Mouse (Mus musculus): ENCODE measurements at regions not wholly inside any gene's neighbourhood (a gene's known extent, or its start where the extent isn't known, plus 50 kb on each side); places are given as distances from the start of the nearest gene placed in this dataset.

- no peak for DNase-seq (ENCODE audit: extremely low read depth)
- H3K27ac ChIP-seq (ENCODE audit: insufficient read depth, low read depth): no peak overlapping the region
- H3K9me3 ChIP-seq (replicated peaks; ENCODE audit: low read length): peaks cover 3% of the 10 kb centered on the region
- H3K36me3 ChIP-seq (replicated peaks in 1 of 2; ENCODE audit: control insufficient read depth in 1 of 2, insufficient read depth in 1 of 2, low read length in 1 of 2): no peaks in the 10 kb centered on the region
- no peak overlapping the region for H3K9ac ChIP-seq (ENCODE audit: insufficient read depth, low read depth)
- in situ Hi-C loops (cut with MboI; ENCODE audit: low pct_ligation_motif_present, low pct_unique_long_range_greater_than_20kb, low sequenced_read_pairs): no loop called here
- dilution Hi-C loops (cut with MboI; ENCODE audit: extremely low pct_ligation_motif_present, extremely low pct_unique_long_range_greater_than_20kb, low sequenced_read_pairs): no loop called here
- H3K79me2 ChIP-seq (replicated peaks; ENCODE audit: control insufficient read depth, extremely low read depth, insufficient read depth, poor library complexity, severe bottlenecking): no peaks in the 10 kb centered on the region
- peak; percentile 91 for TF ChIP-seq MAFK (IDR thresholded peaks at IDR 0.05; ENCODE audit: insufficient replicate concordance, low read length)
- TF ChIP-seq ZKSCAN1 (IDR thresholded peaks at IDR 0.05; ENCODE audit: borderline replicate concordance, low read depth, low read length): no peak
- no peak overlapping the region for H3K4me2 ChIP-seq (ENCODE audit: insufficient read depth, low read depth, poor library complexity, severe bottlenecking)
- H3K27me3 ChIP-seq (replicated peaks): no peaks in the 10 kb centered on the region
- no peak overlapping the region for H3K4me3 ChIP-seq (replicated peaks in 1 of 3; ENCODE audit: low read depth in 2 of 3, low read length in 2 of 3, poor library complexity in 1 of 3)
- peaks cover 4 to 8% of the 10 kb centered on the region in 2 experiments; a peak in 2 of 4 replicates for H3K4me1 ChIP-seq (ENCODE audit: control insufficient read depth in 1 of 2, insufficient read depth in 2 of 2)
Observed at GRCm38 (mm10) chr14:72899630-72900029, 149.3 kb downstream of the Cysltr2 start.

DNA sequence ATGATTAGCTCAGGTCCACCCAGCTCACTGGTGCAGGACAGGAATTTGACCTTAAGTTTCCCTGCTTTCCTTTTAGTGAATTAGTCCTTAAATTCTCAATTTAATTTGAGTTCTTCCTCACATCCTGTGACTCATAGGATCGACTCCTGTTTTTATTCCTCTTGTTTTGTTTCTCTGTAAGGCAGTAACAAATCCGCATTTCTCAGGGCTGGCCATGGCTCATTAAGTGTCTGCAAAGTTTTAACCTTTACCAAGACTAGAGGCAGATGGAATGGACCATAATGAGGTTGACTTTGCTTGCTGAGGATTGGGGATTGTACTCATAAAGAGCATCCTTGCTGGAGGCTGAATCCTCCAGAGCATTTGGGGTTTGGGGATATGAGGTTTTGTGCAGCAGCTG is 156.6 kb downstream of the Cysltr2 start:
- no peak overlapping the region for H3K4me2 ChIP-seq (ENCODE audit: insufficient read depth, low read depth, poor library complexity, severe bottlenecking)
- no peaks in the 10 kb centered on the region for H3K36me3 ChIP-seq (replicated peaks in 1 of 2; ENCODE audit: control insufficient read depth in 1 of 2, insufficient read depth in 1 of 2, low read length in 1 of 2)
- H3K4me3 ChIP-seq (replicated peaks in 1 of 3; ENCODE audit: low read depth in 2 of 3, low read length in 2 of 3, poor library complexity in 1 of 3): no peak overlapping the region
- peaks cover 12 to 16% of the 10 kb centered on the region in 2 experiments for H3K4me1 ChIP-seq (ENCODE audit: control insufficient read depth in 1 of 2, insufficient read depth in 2 of 2)
- no peak overlapping the region for H3K9ac ChIP-seq (ENCODE audit: insufficient read depth, low read depth)
- in situ Hi-C loops (cut with MboI; ENCODE audit: low pct_ligation_motif_present, low pct_unique_long_range_greater_than_20kb, low sequenced_read_pairs): no loop called here
- no peak overlapping the region for H3K27ac ChIP-seq (ENCODE audit: insufficient read depth, low read depth)
- dilution Hi-C loops (cut with MboI; ENCODE audit: extremely low pct_ligation_motif_present, extremely low pct_unique_long_range_greater_than_20kb, low sequenced_read_pairs): no loop called here
- no peaks in the 10 kb centered on the region for H3K27me3 ChIP-seq (replicated peaks)
- H3K79me2 ChIP-seq (replicated peaks; ENCODE audit: control insufficient read depth, extremely low read depth, insufficient read depth, poor library complexity, severe bottlenecking): no peaks in the 10 kb centered on the region
- peaks cover 3% of the 10 kb centered on the region for H3K9me3 ChIP-seq (replicated peaks; ENCODE audit: low read length)
- no peak for DNase-seq (ENCODE audit: extremely low read depth)
- TF ChIP-seq GABPA (IDR thresholded peaks at IDR 0.05; ENCODE audit: insufficient replicate concordance, low read depth, low read length) (no peak), E2F4 (IDR thresholded peaks at IDR 0.05; ENCODE audit: insufficient replicate concordance, low read depth, low read length) (no peak), ETS1 (conservative IDR thresholded peaks at IDR 0.05; ENCODE audit: low read depth, low read length) (no peak), IRF4 (IDR thresholded peaks at IDR 0.05; ENCODE audit: low read depth, low read length) (no peak), MEF2A (IDR thresholded peaks at IDR 0.05; ENCODE audit: borderline replicate concordance, low read depth, low read length) (no peak), ZKSCAN1 (IDR thresholded peaks at IDR 0.05; ENCODE audit: borderline replicate concordance, low read depth, low read length) (no peak), RAD21 (IDR thresholded peaks at IDR 0.05; ENCODE audit: low read depth, low read length) (no peak), ZNF384 (IDR thresholded peaks at IDR 0.05; ENCODE audit: low read depth, low read length) (no peak), JUND (conservative IDR thresholded peaks at IDR 0.05; ENCODE audit: low read depth, low read length) (no peak)

DNA sequence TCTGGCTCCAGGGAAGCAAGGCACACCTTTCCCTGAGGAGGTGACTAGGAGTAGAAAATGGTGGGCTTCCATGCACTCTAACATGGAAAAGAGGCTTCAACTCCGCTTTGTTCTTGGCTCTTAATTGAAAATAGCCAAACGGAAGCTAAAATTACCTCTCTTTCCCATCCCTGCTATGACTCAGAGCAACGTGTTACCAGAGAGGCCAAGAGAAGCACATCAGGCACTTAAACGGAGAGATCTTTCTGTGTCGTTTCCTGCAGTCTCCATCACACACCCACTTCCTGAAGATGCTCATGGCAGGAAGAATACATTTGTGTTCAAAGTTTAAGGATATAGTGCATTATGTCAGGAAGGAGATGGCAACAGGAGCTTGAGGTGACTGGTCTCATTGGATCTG is 159.3 kb downstream of the Cysltr2 start:
- no peaks in the 10 kb centered on the region for H3K9me3 ChIP-seq (replicated peaks; ENCODE audit: low read length)
- in situ Hi-C loops (cut with MboI; ENCODE audit: low pct_ligation_motif_present, low pct_unique_long_range_greater_than_20kb, low sequenced_read_pairs) (loop anchor here (5.0 to 10.0 kb wide), 2 partner anchors 55 to 93 kb away; no protein-coding TSS in a partner anchor), dilution Hi-C loops (cut with MboI; ENCODE audit: extremely low pct_ligation_motif_present, extremely low pct_unique_long_range_greater_than_20kb, low sequenced_read_pairs) (no loop called here)
- no peak overlapping the region for H3K4me3 ChIP-seq (replicated peaks in 1 of 3; ENCODE audit: low read depth in 2 of 3, low read length in 2 of 3, poor library complexity in 1 of 3)
- no peak for DNase-seq (ENCODE audit: extremely low read depth)
- no peak overlapping the region for H3K27ac ChIP-seq (ENCODE audit: insufficient read depth, low read depth)
- H3K9ac ChIP-seq (ENCODE audit: insufficient read depth, low read depth): no peak overlapping the region
- peaks cover 15 to 39% of the 10 kb centered on the region in 2 experiments for H3K4me1 ChIP-seq (ENCODE audit: control insufficient read depth in 1 of 2, insufficient read depth in 2 of 2)
- H3K36me3 ChIP-seq (replicated peaks in 1 of 2; ENCODE audit: control insufficient read depth in 1 of 2, insufficient read depth in 1 of 2, low read length in 1 of 2): no peaks in the 10 kb centered on the region
- TF ChIP-seq MAFK (IDR thresholded peaks at IDR 0.05; ENCODE audit: insufficient replicate concordance, low read length) (no peak), SMC3 (IDR thresholded peaks at IDR 0.05; ENCODE audit: low read depth, low read length) (no peak), HCFC1 (IDR thresholded peaks at IDR 0.05; ENCODE audit: low read depth, low read length) (no peak), GABPA (IDR thresholded peaks at IDR 0.05; ENCODE audit: insufficient replicate concordance, low read depth, low read length) (no peak), IRF4 (IDR thresholded peaks at IDR 0.05; ENCODE audit: low read depth, low read length) (no peak), USF2 (conservative IDR thresholded peaks at IDR 0.05; ENCODE audit: low read depth, low read length) (no peak), ZC3H11A (IDR thresholded peaks at IDR 0.05; ENCODE audit: low read depth, low read length) (no peak), UBTF (IDR thresholded peaks at IDR 0.05; ENCODE audit: low read depth, low read length) (no peak)
- no peaks in the 10 kb centered on the region for H3K27me3 ChIP-seq (replicated peaks)
- no peaks in the 10 kb centered on the region for H3K79me2 ChIP-seq (replicated peaks; ENCODE audit: control insufficient read depth, extremely low read depth, insufficient read depth, poor library complexity, severe bottlenecking)
- H3K4me2 ChIP-seq (ENCODE audit: insufficient read depth, low read depth, poor library complexity, severe bottlenecking): no peak overlapping the region
